Comparison of ENCODE assay signal across 8 mouse cellular contexts in genomic region chr2:128125635-128126470, GRCm38 (mm10). TPM values are rescaled to one million over a fixed set of nuclear protein-coding genes. Genes with fewer than 3 reads are reported as not detected.
A peak's percentile ranks its signal among the peaks of the same experiment; 100 is the strongest.
DNase-seq lines count a peak whose midpoint lies in the region; ATAC-seq and TF ChIP-seq lines count a peak whose summit lies in the region.

Gene Bcl2l11 (plus strand): TSS chr2:128126038.

- peaks cover 30% of the 10 kb centered on the region for H3K27me3 ChIP-seq in embryonic facial prominence, embryonic 14.5 days (replicated peaks; ENCODE audit: control insufficient read depth, insufficient read depth, low read length)
- no peaks in the 10 kb centered on the region for H3K27me3 ChIP-seq in heart, adult 2 months (ENCODE audit: control insufficient read depth, insufficient read depth, low read length)
- H3K27me3 ChIP-seq in limb, embryonic 12.5 days, result peaks cover 41% of the 10 kb centered on the region
- H3K27me3 ChIP-seq in midbrain, embryonic 14.5 days (ENCODE audit: control insufficient read depth, insufficient read depth, low read length), result peaks cover 39% of the 10 kb centered on the region

- H3K36me3 ChIP-seq in embryonic facial prominence, embryonic 14.5 days (ENCODE audit: control insufficient read depth, insufficient read depth, low read length), result peaks cover 10% of the 10 kb centered on the region; the same call in 1 of the 2 replicates
- H3K36me3 ChIP-seq in heart, adult 2 months (ENCODE audit: control insufficient read depth, insufficient read depth, low read length), result no peaks in the 10 kb centered on the region
- H3K36me3 ChIP-seq in limb, embryonic 12.5 days, result peaks cover 14% of the 10 kb centered on the region
- H3K36me3 ChIP-seq in midbrain, embryonic 14.5 days (ENCODE audit: control insufficient read depth, insufficient read depth, low read length), result 0 out of 2 replicates have a peak, but pooled peaks cover 2% of the 10 kb centered on the region

- H3K4me2 ChIP-seq in embryonic facial prominence, embryonic 14.5 days (ENCODE audit: low read depth, low read length), result peak within 1 kb of the TSS; percentile 98
- H3K4me2 ChIP-seq in limb, embryonic 12.5 days, result peak within 1 kb of the TSS; percentile 97
- H3K4me2 ChIP-seq in midbrain, embryonic 14.5 days (ENCODE audit: low read length), result peak within 1 kb of the TSS; percentile 100

- H3K9ac ChIP-seq in embryonic facial prominence, embryonic 14.5 days (ENCODE audit: low read depth, low read length), result peak within 1 kb of the TSS; percentile 79
- H3K9ac ChIP-seq in heart, adult 2 months (ENCODE audit: low read depth, low read length), result peak within 1 kb of the TSS; percentile 84
- H3K9ac ChIP-seq in limb, embryonic 12.5 days (replicated peaks), result peak within 1 kb of the TSS; percentile 84
- peak within 1 kb of the TSS; percentile 66 for H3K9ac ChIP-seq in midbrain, embryonic 14.5 days (replicated peaks; ENCODE audit: low read length)

- H3K27ac ChIP-seq in bone marrow, adult 2 months (ENCODE audit: control insufficient read depth, insufficient read depth, low read depth, low read length, poor library complexity), result peak within 1 kb of the TSS; percentile 78
- peak within 1 kb of the TSS; percentile 92 for H3K27ac ChIP-seq in embryonic facial prominence, embryonic 14.5 days (replicated peaks; ENCODE audit: low read depth, low read length)
- peak within 1 kb of the TSS; percentile 78 for H3K27ac ChIP-seq in heart, adult 2 months
- peak within 1 kb of the TSS; percentile 94 for H3K27ac ChIP-seq in limb, embryonic 12.5 days
- peak within 1 kb of the TSS; percentile 80; the same call in 1 of the 2 replicates for H3K27ac ChIP-seq in midbrain, embryonic 14.5 days (replicated peaks; ENCODE audit: low read depth, low read length)

- peak; percentile 98 for TF ChIP-seq POLR2A in bone marrow, adult 2 months (IDR thresholded peaks at IDR 0.05; ENCODE audit: borderline replicate concordance, control insufficient read depth, low read depth, low read length)
- TF ChIP-seq POLR2A in heart, adult 2 months (IDR thresholded peaks at IDR 0.05; ENCODE audit: insufficient read depth, low read depth, low read length), result peak; percentile 99

- WGBS in bone marrow, adult 2 months, result under 1% methylated on average over 76 of the region's 76 CpGs
- WGBS in embryonic facial prominence, embryonic 14.5 days, result under 1% methylated on average over 39 of the region's 76 CpGs
- 1% methylated on average over 74 of the region's 76 CpGs for WGBS in heart, adult 2 months
- WGBS in limb, embryonic 12.5 days, result under 1% methylated on average over 76 of the region's 76 CpGs
- under 1% methylated on average over 76 of the region's 76 CpGs for whole genome bisulfite sequencing in midbrain, embryonic 14.5 days

- TF ChIP-seq EP300 in heart, adult 2 months (IDR thresholded peaks at IDR 0.05; ENCODE audit: insufficient read depth, low read depth, low read length), result 0 out of 2 replicates have a peak, but pooled peaks have one; percentile 41

- TF ChIP-seq CTCF in bone marrow, adult 2 months (IDR thresholded peaks at IDR 0.05; ENCODE audit: control insufficient read depth, insufficient read depth, low read length), result peak; percentile 49; the same call in 1 of the 2 replicates
- peak; percentile 70 for TF ChIP-seq CTCF in heart, adult 2 months (IDR thresholded peaks at IDR 0.05)

- peak; percentile 87 for ATAC-seq in embryonic facial prominence, embryonic 14.5 days (ENCODE audit: low read depth)
- ATAC-seq in limb, embryonic 12.5 days (ENCODE audit: insufficient number of reproducible peaks, insufficient read depth, low FRiP score, low TSS enrichment, low read depth), result peak; percentile 84
- ATAC-seq in midbrain, embryonic 14.5 days (ENCODE audit: low FRiP score, low TSS enrichment), result peak; percentile 81

- H3K9me3 ChIP-seq in embryonic facial prominence, embryonic 14.5 days (ENCODE audit: control insufficient read depth, low read length), result no peaks in the 10 kb centered on the region
- H3K9me3 ChIP-seq in limb, embryonic 12.5 days, result no peaks in the 10 kb centered on the region
- no peaks in the 10 kb centered on the region for H3K9me3 ChIP-seq in midbrain, embryonic 14.5 days (ENCODE audit: control insufficient read depth, low read length)

- DNase-seq in 3T3-L1 (ENCODE audit: low read depth, low spot score), result peak; percentile 89
- DNase-seq in embryonic facial prominence, embryonic 14.5 days (ENCODE audit: low spot score), result peak; percentile 97
- peak; percentile 97 to 98 for DNase-seq in heart, adult 2 months
- peak; percentile 95 to 96 for DNase-seq in kidney, adult 8-10 months
- peak; percentile 94 for DNase-seq in midbrain, embryonic 14.5 days
- DNase-seq in spleen, adult 12 weeks (ENCODE audit: low spot score), result peak; percentile 90

- peaks cover 2% of the 10 kb centered on the region for H3K4me1 ChIP-seq in bone marrow, adult 2 months (ENCODE audit: control insufficient read depth, insufficient read depth, low read length)
- peaks cover 31% of the 10 kb centered on the region for H3K4me1 ChIP-seq in embryonic facial prominence, embryonic 14.5 days (ENCODE audit: control insufficient read depth, insufficient read depth, low read length)
- H3K4me1 ChIP-seq in heart, adult 2 months (ENCODE audit: control insufficient read depth, insufficient read depth, low read length), result peaks cover 8% of the 10 kb centered on the region
- peaks cover 52% of the 10 kb centered on the region for H3K4me1 ChIP-seq in limb, embryonic 12.5 days (replicated peaks)
- H3K4me1 ChIP-seq in midbrain, embryonic 14.5 days (ENCODE audit: control insufficient read depth, insufficient read depth, low read length), result peaks cover 39% of the 10 kb centered on the region

- no peaks in the 10 kb centered on the region for H3K79me2 ChIP-seq in heart, adult 2 months (replicated peaks; ENCODE audit: control insufficient read depth, insufficient read depth, low read length)

- intact Hi-C loops in heart, adult 2 months (cut with DNase I), result loop anchor here (1.0 to 5.0 kb wide), 4 partner anchors 47 to 187 kb away; no protein-coding TSS in a partner anchor

- H3K4me3 ChIP-seq in bone marrow, adult 2 months (replicated peaks; ENCODE audit: control insufficient read depth, low read depth, low read length), result peak within 1 kb of the TSS; percentile 95
- H3K4me3 ChIP-seq in embryonic facial prominence, embryonic 14.5 days (ENCODE audit: low read depth, low read length), result peak within 1 kb of the TSS; percentile 80
- H3K4me3 ChIP-seq in heart, adult 2 months, result peak within 1 kb of the TSS; percentile 91
- peak within 1 kb of the TSS; percentile 76 for H3K4me3 ChIP-seq in limb, embryonic 12.5 days (replicated peaks)
- peak within 1 kb of the TSS; percentile 64 for H3K4me3 ChIP-seq in midbrain, embryonic 14.5 days (replicated peaks; ENCODE audit: low read depth, low read length)

RNA-seq across cellular contexts. Expression of gene Bcl2l11, which starts in this region (rescaled TPM):
- 7.6 and 10.2 TPM in 2 replicates for polyA plus RNA-seq in bone marrow, adult 2 months (2011; ENCODE audit: insufficient read depth, insufficient read length, low replicate concordance, missing spikeins)
- 13.3 and 15.0 TPM in 2 replicates for polyA plus RNA-seq in embryonic facial prominence, embryonic 14.5 days (2014; fragmentation: Nextera tagmentation; extraction: Ambion mirVana)
- total RNA-seq in heart, adult 2 months (2021), result 10 to 100 TPM; 13.5 to 19.9 TPM
- 10.9 and 14.9 TPM in 2 replicates for polyA plus RNA-seq in heart, adult 2 months (2012; rRNA removed)
- 29.9 and 33.5 TPM in 2 replicates for polyA plus RNA-seq in limb, embryonic 12.5 days (2016; fragmentation: Nextera tagmentation; extraction: Ambion mirVana)
- polyA plus RNA-seq in midbrain, embryonic 14.5 days (2014; fragmentation: Nextera tagmentation; extraction: Ambion mirVana), result 8.7 and 13.3 TPM in 2 replicates

Comparison
In these comparisons a context has a peak if more than half of its experiments do, and no peak if none do; other contexts are left out.
1. Peak in every context shown above with its lines: DNase-seq, ATAC-seq, H3K4me3 ChIP-seq and H3K27ac ChIP-seq.